Mouse (Mus musculus) forebrain, postnatal 0 days (tissue): ENCODE results near the gene 4933427D14Rik. TPM values are rescaled to one million over a fixed set of nuclear protein-coding genes. Genes with fewer than 3 reads are reported as not detected.

Experiments
- ATAC-seq: fragments of 200-750 bp; cut with Nextera tagmentation; 2 replicates; pipeline ENCODE4 v1.8.0; 2017; ENCODE audit warnings: mild to moderate bottlenecking, moderate library complexity
- DNase-seq: peaks from one replicate; pipeline ENCODE4 v3.0.0-alpha.2; 2015
- H3K27ac ChIP-seq: fragments of 300-500 bp; sonication (generic); 2 replicates; pipeline ENCODE4 v1.5.1; 2014; ENCODE audit warnings: low read depth, mild to moderate bottlenecking, antibody characterized with exemption, low read length, moderate library complexity, mixed read lengths
- H3K27me3 ChIP-seq: fragments of 300-500 bp; sonication (generic); 2 replicates; pipeline ENCODE4 v1.6.1; 2014; ENCODE audit warnings: mild to moderate bottlenecking, low read length, mixed read lengths; ENCODE audit not compliant: insufficient read depth
- H3K36me3 ChIP-seq: fragments of 300-500 bp; sonication (generic); 2 replicates; pipeline ENCODE4 v1.6.1; 2014; ENCODE audit warnings: mild to moderate bottlenecking, moderate library complexity; ENCODE audit not compliant: insufficient read depth
- H3K4me1 ChIP-seq: fragments of 300-500 bp; sonication (generic); 2 replicates; pipeline ENCODE4 v1.6.1; 2014; ENCODE audit warnings: antibody characterized with exemption; ENCODE audit not compliant: insufficient read depth
- H3K4me2 ChIP-seq: fragments of 300-500 bp; sonication (generic); 2 replicates; pipeline ENCODE4 v1.6.1; 2014; ENCODE audit warnings: low read depth, mild to moderate bottlenecking, moderate library complexity
- H3K4me3 ChIP-seq: fragments of 300-500 bp; sonication (generic); 2 replicates; pipeline ENCODE4 v1.5.1; 2014; ENCODE audit warnings: low read depth, low read length, mixed read lengths
- H3K9ac ChIP-seq: fragments of 300-500 bp; sonication (generic); 2 replicates; pipeline ENCODE4 v1.6.1; 2014; ENCODE audit warnings: mild to moderate bottlenecking
- H3K9me3 ChIP-seq: fragments of 300-500 bp; sonication (generic); 2 replicates; pipeline ENCODE4 v1.6.1; 2016; ENCODE audit warnings: low read length
- CTCF ChIP-seq: sonication (generic); IDR thresholded peaks from 2 replicates; pipeline ENCODE4 v1.5.1; 2016; ENCODE audit warnings: antibody characterized with exemption, control low read depth, low read depth
- WGBS: fragments of 180-500 bp; shearing (Covaris S2); extraction: QIAGEN DNeasy Blood & Tissue Kit; methylation state at CpG from one replicate; pipeline ENCODE4 v1.1.7; 2014; 5-methylcytosine and 5-hydroxymethylcytosine counted together
- polyA plus RNA-seq: library from polyadenylated mRNA; unstranded; fragments of >200 nt; fragmentation: Nextera tagmentation; extraction: Ambion mirVana; gene quantifications from 2 replicates; pipeline ENCODE4 v1.2.1, GENCODE M21; 2015
- total RNA-seq: library from RNA; depleted of rRNA; stranded (reverse); fragments of >200 nt; gene quantifications from 2 replicates; pipeline ENCODE4 v1.2.3, GENCODE M21; 2014

The 4933427D14Rik gene
- total and polyA plus RNA-seq, 2 experiments from 2014 or later, result 11.1 to 23.2 TPM

DNA sequence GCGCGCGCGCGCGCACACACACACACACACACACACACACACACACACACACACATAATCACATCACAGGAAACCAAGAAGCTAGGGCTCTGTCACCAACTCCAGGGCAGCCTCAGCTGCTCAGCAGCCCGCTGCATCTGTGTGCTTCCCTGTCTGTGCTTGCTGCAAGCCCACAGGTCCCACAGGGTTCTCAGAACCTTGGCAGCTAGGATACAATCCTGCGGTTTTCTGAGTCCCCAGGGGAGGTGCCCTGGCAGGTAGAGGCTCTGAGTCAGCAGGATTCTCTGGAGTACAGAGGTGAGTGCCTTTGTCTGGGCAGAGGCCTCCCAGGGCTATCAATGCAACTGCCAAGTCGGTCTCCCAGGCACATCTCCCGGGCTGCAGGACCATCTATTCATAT lies 64.4 kb downstream of the 4933427D14Rik start:
- no peak for DNase-seq
- H3K27me3 ChIP-seq, result no peaks in the 10 kb centered on the region
- TF ChIP-seq CTCF, result no peak
- ATAC-seq, result no peak
- no peak overlapping the region for H3K9ac ChIP-seq
- H3K27ac ChIP-seq, result no peak overlapping the region
- no peak overlapping the region for H3K4me3 ChIP-seq
- no peaks in the 10 kb centered on the region for H3K36me3 ChIP-seq
- WGBS, result 48% methylated on average over 10 of the region's 10 CpGs
- no peak overlapping the region for H3K4me2 ChIP-seq
- H3K4me1 ChIP-seq, result 0 out of 2 replicates have a peak, but pooled peaks cover 1% of the 10 kb centered on the region
- no peaks in the 10 kb centered on the region for H3K9me3 ChIP-seq

DNA sequence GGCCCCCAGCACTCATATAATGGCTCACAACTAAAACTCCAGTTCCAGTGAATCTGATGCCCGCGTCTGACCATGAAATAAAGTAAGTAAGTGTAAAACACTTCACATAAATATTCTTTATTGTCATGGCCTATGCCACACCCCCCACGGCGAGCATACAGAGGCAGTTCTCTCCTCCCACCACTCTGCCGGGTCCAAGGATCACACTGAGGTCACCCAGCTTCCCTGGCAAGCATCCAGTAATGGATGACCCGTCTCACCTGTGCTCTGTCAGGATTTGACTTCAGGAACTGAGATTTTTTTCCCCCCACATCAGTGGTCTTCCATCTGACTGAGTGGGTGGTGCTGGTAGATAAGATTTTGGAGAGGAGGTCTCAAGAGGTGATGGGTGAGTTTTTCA lies 67.1 kb downstream of the 4933427D14Rik start:
- Histone ChIP-seq H3K4me2 (no peak overlapping the region), H3K9ac (no peak overlapping the region), H3K4me1 (no peaks in the 10 kb centered on the region), H3K27ac (no peak overlapping the region), H3K36me3 (no peaks in the 10 kb centered on the region), H3K9me3 (no peaks in the 10 kb centered on the region), H3K4me3 (no peak overlapping the region), H3K27me3 (peaks cover 5% of the 10 kb centered on the region; the same call in 1 of the 2 replicates)
- no peak for TF ChIP-seq CTCF
- no peak for ATAC-seq
- DNase-seq, result no peak
- 74% methylated on average over 6 of the region's 6 CpGs for WGBS

DNA sequence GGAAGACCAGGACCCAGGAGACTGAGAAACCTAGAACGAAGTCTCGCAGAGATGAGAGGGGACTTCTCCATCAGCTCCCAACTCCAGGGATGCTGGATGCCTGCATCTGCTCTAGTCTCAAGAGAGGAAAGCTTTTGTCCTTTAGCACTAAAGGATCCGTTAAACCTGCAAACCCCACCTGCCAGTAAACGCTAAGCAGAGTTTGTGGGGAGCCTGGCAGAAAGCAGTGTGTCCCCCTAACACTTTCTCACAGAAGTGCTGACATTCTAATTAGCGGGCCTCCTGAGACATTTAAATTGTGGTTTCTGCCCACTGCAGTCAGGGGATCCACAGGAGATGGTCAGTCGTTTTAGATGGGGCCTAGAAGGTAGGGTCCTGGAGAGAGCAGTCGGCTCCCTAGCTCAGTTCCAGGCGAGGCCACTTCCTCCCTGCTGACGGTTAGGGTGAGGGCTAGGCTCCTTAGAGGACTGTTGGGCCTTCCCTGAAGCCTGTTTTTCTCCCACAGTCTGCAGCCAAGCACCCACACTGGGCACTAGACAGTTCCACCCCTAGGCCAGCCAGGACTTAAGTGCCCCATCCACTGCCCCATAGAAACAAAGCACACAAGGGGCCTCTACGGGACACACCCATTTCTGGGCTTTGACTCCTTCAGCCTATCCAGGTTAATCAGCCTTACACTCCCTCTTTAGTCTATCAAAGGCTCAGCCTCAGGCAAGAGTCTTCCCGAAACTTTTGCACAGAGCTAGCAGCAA lies 70.9 kb downstream of the 4933427D14Rik start:
- H3K27ac ChIP-seq, result 0 out of 2 replicates have a peak overlapping the region, but pooled peaks have one; percentile 35
- H3K4me1 ChIP-seq, result no peaks in the 10 kb centered on the region
- H3K36me3 ChIP-seq, result no peaks in the 10 kb centered on the region
- 39% methylated on average over 11 of the region's 11 CpGs for WGBS
- TF ChIP-seq CTCF, result no peak
- DNase-seq (no peak), ATAC-seq (0 out of 2 replicates have a peak, but pooled peaks have one; percentile 1)
- H3K4me2 ChIP-seq, result peak overlapping the region; percentile 98
- H3K4me3 ChIP-seq, result peak overlapping the region; percentile 70
- H3K9ac ChIP-seq, result peak overlapping the region; percentile 77
- H3K27me3 ChIP-seq, result peaks cover 15% of the 10 kb centered on the region; the same call in 1 of the 2 replicates
- no peaks in the 10 kb centered on the region for H3K9me3 ChIP-seq

DNA sequence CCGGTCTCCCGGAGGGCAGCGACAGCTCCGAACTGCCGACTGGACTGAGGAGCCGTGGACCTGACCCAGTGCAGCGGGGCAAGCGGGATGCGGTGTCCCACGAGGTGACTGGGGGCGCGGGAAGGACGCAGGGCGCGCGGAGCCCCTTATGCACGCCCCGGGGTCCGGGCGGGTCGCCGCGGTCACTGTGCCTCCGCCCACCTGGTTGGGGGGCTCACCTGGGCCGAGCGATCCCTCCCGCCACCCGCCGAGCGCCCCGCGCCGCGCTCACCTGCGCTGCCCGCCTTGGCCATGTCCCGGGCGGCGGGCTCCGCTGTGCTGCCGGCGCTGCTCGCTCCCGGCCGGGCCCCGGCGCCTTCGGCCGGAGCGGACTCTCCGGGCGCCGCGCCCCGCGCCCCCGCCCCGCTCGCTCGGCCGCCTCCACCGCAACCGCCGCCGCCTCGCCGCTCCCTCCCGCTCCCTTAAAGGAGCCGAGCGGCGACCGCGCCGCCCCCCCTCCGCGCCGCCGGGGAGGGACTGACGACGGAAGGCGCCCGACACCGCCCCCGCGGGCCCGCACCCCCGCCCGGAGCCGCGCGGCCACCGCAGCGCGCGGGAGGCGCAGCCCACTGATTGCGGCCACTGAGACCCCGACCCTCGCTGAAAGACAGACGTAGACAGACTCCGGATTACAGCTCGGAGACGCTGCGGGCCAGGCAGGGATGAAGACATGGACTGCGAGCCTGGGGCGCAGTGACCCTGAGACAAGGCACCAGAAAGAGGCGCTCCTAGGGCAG lies 71.7 kb downstream of the 4933427D14Rik start, which contains the start of gene Pitpnm3:
Pitpnm3 (minus strand) TSS at position 396 of the 776 bp plus-strand sequence.
- H3K36me3 ChIP-seq, result no peaks in the 10 kb centered on the region
- H3K27ac ChIP-seq, result 0 out of 2 replicates have a peak within 1 kb of the TSS, but pooled peaks have one; percentile 35
- no peaks in the 10 kb centered on the region for H3K9me3 ChIP-seq
- H3K4me3 ChIP-seq, result peak within 1 kb of the TSS; percentile 70
- DNase-seq (peak; percentile 28), ATAC-seq (peak; percentile 61)
- no peak for TF ChIP-seq CTCF
- H3K4me1 ChIP-seq, result no peaks in the 10 kb centered on the region
- H3K9ac ChIP-seq, result peak within 1 kb of the TSS; percentile 77
- 5% methylated on average over 67 of the region's 107 CpGs for WGBS
- peak within 1 kb of the TSS; percentile 98 for H3K4me2 ChIP-seq
- peaks cover 15% of the 10 kb centered on the region; the same call in 1 of the 2 replicates for H3K27me3 ChIP-seq

DNA sequence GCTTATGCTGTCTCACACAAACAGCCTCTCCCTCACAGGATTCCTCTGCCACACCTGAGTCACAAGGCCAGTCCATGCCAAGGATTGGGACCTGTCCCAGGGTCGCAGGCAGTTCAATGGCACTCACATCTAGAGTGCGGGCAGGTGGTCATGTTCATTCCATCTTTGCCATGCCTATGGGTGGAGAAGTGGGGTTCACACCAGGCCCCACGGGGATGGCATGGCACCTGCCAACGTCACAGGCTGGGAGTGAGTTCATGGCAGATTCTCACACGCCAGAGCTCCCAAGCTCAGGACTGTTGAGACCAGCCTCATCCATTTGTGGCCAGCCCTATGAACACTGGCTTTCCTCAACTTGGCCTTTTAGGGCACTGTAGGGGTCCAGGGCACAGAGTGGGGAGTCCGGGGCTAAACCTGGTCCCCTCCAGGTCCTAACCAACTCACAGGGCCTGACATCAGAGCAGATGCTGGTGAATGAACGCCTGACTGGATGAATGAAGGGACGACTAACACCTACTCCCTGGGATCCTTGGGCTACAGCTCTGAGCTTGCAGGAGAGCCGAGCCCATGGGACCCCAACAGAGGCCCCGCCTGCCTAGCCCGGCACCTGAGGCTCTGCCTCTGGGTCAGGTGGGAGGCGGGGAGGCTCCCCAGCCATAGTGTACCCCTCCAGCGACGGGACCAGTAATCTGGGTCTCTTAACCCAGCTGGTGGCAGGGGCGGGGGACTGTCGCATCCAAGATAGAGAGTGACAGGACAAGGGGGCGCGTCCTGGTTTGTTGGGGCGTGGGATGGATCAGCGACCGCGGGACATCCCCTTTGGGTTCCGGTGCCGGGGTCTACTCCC lies 72.5 kb downstream of the 4933427D14Rik start:
- no peak for TF ChIP-seq CTCF
- Histone ChIP-seq H3K9ac (peak overlapping the region; percentile 77), H3K36me3 (no peaks in the 10 kb centered on the region), H3K4me3 (peak overlapping the region; percentile 70), H3K27me3 (peaks cover 15% of the 10 kb centered on the region; the same call in 1 of the 2 replicates), H3K4me2 (peak overlapping the region; percentile 98), H3K4me1 (no peaks in the 10 kb centered on the region), H3K9me3 (no peaks in the 10 kb centered on the region), H3K27ac (no peak overlapping the region)
- ATAC-seq, result peak; percentile 21; the same call in 1 of the 2 replicates
- DNase-seq, result no peak
- 21% methylated on average over 23 of the region's 24 CpGs for WGBS

DNA sequence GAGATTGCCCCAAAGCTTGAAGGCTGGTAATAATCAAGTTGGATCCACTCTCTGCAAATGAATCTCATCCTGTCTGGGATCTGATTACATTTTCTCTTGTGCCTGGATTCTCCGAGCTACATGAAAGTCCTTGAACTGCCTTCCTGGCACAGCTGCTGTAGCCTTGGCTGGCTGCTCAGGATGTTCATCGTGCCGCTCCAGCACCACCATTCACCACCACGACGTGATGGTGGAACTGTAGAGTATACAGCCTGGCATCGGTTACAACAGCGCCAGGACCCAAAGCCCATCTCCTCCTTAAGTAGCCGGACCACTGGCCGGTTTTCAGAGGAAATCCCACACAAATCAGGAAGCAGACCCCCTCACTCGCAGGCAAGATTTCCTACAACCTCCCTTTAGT lies 74.2 kb downstream of the 4933427D14Rik start:
- no peaks in the 10 kb centered on the region for H3K9me3 ChIP-seq
- 51% methylated on average over 10 of the region's 10 CpGs for WGBS
- no peak overlapping the region for H3K4me2 ChIP-seq
- DNase-seq (no peak), ATAC-seq (no peak)
- no peak overlapping the region for H3K27ac ChIP-seq
- H3K9ac ChIP-seq, result no peak overlapping the region
- no peaks in the 10 kb centered on the region for H3K4me1 ChIP-seq
- H3K36me3 ChIP-seq, result no peaks in the 10 kb centered on the region
- no peak overlapping the region for H3K4me3 ChIP-seq
- TF ChIP-seq CTCF, result no peak
- H3K27me3 ChIP-seq, result peaks cover 15% of the 10 kb centered on the region; the same call in 1 of the 2 replicates
